Mouse (Mus musculus): ENCODE data around the gene AI464131. TPM values are rescaled to one million over a fixed set of nuclear protein-coding genes. Genes with fewer than 3 reads are reported as not detected.

Gene AI464131
- polyA plus RNA-seq, 1 experiment from 2014 or later: 8.9 TPM

DNA sequence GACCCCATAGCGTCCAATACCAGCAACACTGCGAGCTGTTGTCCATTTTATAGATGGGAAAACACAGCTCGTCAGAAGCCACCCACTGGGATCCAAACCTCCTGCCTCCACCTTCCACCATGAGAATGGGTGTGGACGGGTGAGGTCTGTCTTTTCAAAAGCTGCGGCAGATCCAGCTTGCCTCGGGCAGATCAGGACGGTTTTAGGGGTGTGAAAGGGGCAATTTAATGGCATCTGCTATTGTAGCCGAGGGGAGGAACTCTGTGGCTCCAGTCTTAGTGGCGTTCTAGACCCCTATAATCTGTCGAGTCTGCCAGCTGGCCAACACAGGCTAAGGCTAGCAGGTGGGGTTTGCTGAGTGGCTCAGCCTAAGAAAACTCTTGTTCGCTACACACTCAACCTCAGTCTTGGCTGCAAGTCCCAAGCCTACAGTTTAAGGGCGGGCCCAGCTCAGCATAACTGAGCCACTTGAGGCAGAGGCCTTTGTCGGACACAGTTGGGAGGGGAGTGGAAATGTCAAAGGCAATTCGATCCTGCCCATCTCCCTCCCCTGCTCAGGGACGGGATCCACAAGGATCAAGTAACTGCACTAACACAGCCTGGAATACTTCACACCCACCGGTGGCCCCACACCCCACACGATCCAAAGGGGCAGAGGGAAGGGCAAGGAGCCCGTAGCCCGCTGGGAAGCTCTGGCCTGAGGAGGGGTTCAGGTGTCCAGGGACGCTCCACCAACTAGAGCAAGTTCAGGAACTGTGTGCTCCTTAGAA is 520 bp downstream of the AI464131 start:
- Histone ChIP-seq H3K4me3 (peak overlapping the region; percentile 59), H3K27me3 (replicated peaks; ENCODE audit: low read depth, poor library complexity, severe bottlenecking) (peaks cover 78% of the 10 kb centered on the region), H3K27ac (replicated peaks) (peak overlapping the region; percentile 57), H3K36me3 (replicated peaks) (no peaks in the 10 kb centered on the region), H3K4me1 (peaks cover 57% of the 10 kb centered on the region), H3K9me3 (peaks cover 3% of the 10 kb centered on the region; the same call in 1 of the 2 replicates)
- DNase-seq (ENCODE audit: low spot score): no peak
- WGBS: 8% methylated on average over 20 of the region's 20 CpGs

DNA sequence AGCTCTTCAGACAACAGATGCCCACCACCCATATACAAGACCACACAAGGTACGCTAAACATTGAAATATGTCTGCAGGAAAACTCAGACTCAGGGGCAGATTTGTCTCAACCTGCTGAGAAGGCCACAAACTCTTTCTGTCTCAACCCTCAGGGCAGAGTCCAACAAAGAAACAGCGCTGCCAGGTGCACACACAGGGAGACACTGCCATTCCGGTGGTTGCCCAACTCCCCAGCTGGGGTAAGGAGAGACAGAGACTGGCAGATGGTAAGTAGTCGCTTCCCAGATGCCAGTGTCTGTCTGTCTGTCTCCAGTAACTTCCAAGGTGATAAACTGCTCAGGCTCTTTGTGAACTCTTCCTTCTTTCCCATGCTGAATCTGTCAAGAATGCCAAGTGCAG is 2.1 kb downstream of the AI464131 start:
- no peak overlapping the region for H3K27ac ChIP-seq (replicated peaks)
- peaks cover 84% of the 10 kb centered on the region for H3K27me3 ChIP-seq (replicated peaks; ENCODE audit: low read depth, poor library complexity, severe bottlenecking)
- 72% methylated on average over 4 of the region's 4 CpGs for WGBS
- H3K36me3 ChIP-seq (replicated peaks): no peaks in the 10 kb centered on the region
- H3K9me3 ChIP-seq: peaks cover 3% of the 10 kb centered on the region; the same call in 1 of the 2 replicates
- no peak for DNase-seq (ENCODE audit: low spot score)
- peaks cover 44% of the 10 kb centered on the region for H3K4me1 ChIP-seq
- H3K4me3 ChIP-seq: no peak overlapping the region

DNA sequence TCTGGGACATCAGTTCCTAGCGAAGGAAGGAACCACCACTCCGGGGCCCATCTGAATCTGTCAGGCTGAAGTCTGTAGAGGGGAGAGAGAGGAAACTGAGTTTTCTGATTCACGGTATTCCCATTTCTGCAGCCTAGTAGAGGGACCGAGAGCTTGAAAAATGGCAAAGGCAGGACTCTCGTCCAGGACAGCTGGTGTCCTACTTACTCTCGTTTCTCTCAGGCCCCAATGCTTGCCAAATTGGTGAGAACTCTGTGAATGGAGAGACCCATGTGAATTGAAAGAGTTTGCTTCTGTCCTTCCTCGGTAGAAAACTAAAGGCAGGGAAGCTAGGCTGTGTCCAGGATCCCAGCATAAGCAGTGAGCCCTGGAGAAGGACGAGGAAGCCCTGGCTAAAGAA is 3.3 kb downstream of the AI464131 start:
- Histone ChIP-seq H3K36me3 (replicated peaks) (no peaks in the 10 kb centered on the region), H3K9me3 (peaks cover 3% of the 10 kb centered on the region; the same call in 1 of the 2 replicates)

DNA sequence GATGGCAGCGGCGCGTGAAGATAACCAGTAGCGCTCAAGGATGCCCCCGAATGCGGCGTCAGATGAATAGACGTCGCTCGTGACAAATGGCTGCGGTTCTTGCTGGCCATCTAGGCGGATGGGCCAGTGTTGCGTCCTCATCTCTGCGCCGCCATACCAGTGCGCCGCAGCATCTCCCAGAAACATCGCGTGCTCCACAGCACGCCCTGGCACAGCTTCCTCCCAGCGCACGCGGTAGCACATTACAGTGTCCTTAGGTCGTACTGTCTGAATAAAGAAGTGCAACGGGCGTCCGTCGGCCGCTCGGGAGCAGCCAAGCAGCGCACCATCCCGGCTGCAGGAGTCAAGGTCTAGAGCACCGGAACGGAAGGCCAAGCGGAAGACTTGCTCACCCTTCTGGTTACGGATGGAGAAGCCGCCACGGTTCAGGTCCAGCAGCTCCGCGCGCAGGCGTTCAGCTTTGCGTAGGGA is 3.9 kb downstream of the AI464131 start:
- no peak overlapping the region for H3K27ac ChIP-seq (replicated peaks)
- H3K9me3 ChIP-seq: no peaks in the 10 kb centered on the region
- H3K4me3 ChIP-seq: peak overlapping the region; percentile 51
- WGBS: 2% methylated on average over 43 of the region's 43 CpGs
- H3K4me1 ChIP-seq: peaks cover 41% of the 10 kb centered on the region
- H3K27me3 ChIP-seq (replicated peaks; ENCODE audit: low read depth, poor library complexity, severe bottlenecking): peaks cover 90% of the 10 kb centered on the region
- DNase-seq (ENCODE audit: low spot score): peak; percentile 65
- no peaks in the 10 kb centered on the region for H3K36me3 ChIP-seq (replicated peaks)

More for the DNA sequence above, 3.3 kb downstream of the AI464131 start:
- no peak for DNase-seq (ENCODE audit: low spot score)
- peaks cover 41% of the 10 kb centered on the region for H3K4me1 ChIP-seq
- WGBS: 56% methylated on average over 8 of the region's 8 CpGs
- peaks cover 85% of the 10 kb centered on the region for H3K27me3 ChIP-seq (replicated peaks; ENCODE audit: low read depth, poor library complexity, severe bottlenecking)
- no peak overlapping the region for H3K27ac ChIP-seq (replicated peaks)
- H3K4me3 ChIP-seq: no peak overlapping the region

DNA sequence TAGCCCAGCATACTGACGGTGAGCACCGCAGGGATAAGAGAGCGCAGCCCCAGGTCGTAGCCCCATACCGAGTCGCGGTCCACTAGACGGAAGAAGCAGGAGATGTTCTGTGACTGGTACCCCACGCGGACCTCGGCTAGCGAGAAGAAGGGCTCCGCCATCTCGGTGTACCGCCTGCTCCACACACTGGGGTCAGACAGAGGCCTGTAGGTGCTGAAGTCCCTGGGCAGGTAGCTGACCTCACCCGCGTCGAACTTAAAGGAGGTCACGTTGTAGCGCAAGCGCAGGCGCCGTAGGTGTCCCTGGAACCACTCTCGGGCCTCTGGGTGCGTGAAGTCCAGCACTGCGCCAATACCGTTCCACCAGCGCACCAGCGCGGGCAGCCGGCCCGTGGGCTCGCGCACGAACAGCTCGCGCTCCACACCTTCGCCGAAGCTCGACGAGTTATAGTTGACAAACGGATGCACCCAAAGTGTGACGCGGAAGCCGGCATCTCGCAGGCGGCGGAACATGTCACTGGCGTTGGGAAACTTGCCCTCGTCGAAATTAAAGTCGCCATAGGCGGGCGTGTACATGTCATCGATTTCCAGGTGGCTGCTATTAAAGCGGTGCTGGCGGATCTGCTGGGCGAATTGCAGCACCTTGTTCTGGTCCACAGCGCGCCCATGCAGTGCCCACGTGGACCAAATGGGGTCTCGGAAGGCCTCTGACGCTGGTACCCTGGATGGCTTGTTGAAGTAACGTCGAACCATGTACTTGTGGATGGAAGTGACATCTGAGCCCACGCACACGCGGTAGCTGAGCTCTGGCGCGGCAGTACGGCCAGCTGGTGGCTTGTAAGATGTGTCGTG is 4.7 kb downstream of the AI464131 start:
- Histone ChIP-seq H3K27ac (replicated peaks) (peak overlapping the region; percentile 48; the same call in 1 of the 2 replicates), H3K4me3 (peak overlapping the region; percentile 51), H3K4me1 (peaks cover 39% of the 10 kb centered on the region), H3K27me3 (replicated peaks; ENCODE audit: low read depth, poor library complexity, severe bottlenecking) (peaks cover 98% of the 10 kb centered on the region), H3K36me3 (replicated peaks) (no peaks in the 10 kb centered on the region), H3K9me3 (no peaks in the 10 kb centered on the region)
- WGBS: 6% methylated on average over 72 of the region's 72 CpGs
- peak; percentile 43 for DNase-seq (ENCODE audit: low spot score)

DNA sequence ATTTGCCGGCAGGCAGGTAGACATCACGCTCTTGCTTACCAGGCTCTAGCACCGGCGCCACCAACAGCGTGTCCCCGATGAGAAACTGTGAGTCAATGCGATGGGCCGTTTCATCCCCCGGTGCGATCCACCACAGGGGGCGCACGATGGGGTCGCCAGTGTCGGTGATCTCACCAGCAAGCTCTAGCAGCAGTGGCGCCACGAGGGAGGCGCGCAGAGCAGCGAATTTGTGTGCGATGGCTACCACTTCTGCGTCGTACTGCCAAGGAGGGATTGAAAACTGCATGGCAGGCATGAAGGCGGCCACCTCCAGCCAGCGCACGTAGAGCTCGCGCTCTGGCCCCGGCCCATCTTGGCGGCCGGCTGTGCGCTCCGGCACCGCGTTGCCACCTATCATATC is 5.3 kb downstream of the AI464131 start:
- Histone ChIP-seq H3K4me1 (peaks cover 32% of the 10 kb centered on the region), H3K27me3 (replicated peaks; ENCODE audit: low read depth, poor library complexity, severe bottlenecking) (peaks cover 98% of the 10 kb centered on the region), H3K36me3 (replicated peaks) (no peaks in the 10 kb centered on the region), H3K9me3 (no peaks in the 10 kb centered on the region), H3K27ac (replicated peaks) (peak overlapping the region; percentile 48; the same call in 1 of the 2 replicates), H3K4me3 (peak overlapping the region; percentile 51)
- DNase-seq (ENCODE audit: low spot score): peak; percentile 83
- 1% methylated on average over 34 of the region's 34 CpGs for WGBS

DNA sequence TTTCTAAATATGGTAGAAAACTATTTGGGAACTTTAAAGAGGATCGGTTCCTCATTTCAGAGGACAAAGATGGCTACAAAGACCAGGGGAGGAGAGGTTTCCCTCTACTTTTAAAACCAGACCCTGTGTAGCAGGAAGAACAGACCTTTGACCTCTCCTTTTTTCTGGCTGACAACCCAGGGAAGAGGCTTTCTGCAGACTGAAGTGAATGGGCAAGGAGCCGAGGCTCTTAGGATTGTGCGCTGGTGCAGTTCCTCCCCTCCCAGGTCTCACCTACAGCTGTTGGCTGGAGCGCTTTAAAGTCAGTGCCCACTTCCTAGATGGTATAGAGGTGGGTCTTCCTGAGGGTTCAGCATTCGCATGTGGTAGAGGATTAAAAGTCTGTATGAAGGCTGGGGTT is 5.8 kb downstream of the AI464131 start:
- Histone ChIP-seq H3K9me3 (no peaks in the 10 kb centered on the region), H3K4me1 (peaks cover 27% of the 10 kb centered on the region), H3K27me3 (replicated peaks; ENCODE audit: low read depth, poor library complexity, severe bottlenecking) (peaks cover 93% of the 10 kb centered on the region), H3K27ac (replicated peaks) (no peak overlapping the region), H3K36me3 (replicated peaks) (no peaks in the 10 kb centered on the region), H3K4me3 (peak overlapping the region; percentile 51; the same call in 1 of the 2 replicates)
- DNase-seq (ENCODE audit: low spot score): no peak
- 35% methylated on average over 5 of the region's 5 CpGs for WGBS

DNA sequence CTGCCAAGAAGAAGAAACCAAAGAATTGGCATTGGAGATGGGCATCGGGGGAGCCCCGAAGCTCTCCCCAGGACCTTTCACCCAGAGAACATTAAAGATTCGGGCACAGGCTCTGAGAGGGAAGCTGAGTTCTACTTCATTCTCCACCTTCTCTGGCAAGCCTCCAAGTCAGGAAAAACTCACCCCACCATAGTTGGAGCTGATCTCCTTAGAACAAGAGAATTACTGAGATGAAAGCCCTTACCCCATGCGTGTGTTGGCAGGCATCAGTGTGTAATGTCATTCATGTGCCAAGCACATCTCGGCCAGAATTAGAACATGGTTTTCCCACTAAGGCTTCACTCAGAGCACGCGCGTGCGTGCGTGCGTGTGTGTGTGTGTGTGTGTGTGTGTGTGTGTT is 7.0 kb downstream of the AI464131 start:
- Histone ChIP-seq H3K27me3 (replicated peaks; ENCODE audit: low read depth, poor library complexity, severe bottlenecking) (peaks cover 81% of the 10 kb centered on the region), H3K4me3 (no peak overlapping the region), H3K9me3 (no peaks in the 10 kb centered on the region), H3K27ac (replicated peaks) (no peak overlapping the region), H3K4me1 (peaks cover 24% of the 10 kb centered on the region), H3K36me3 (replicated peaks) (no peaks in the 10 kb centered on the region)
- 91% methylated on average over 11 of the region's 11 CpGs for WGBS
- DNase-seq (ENCODE audit: low spot score): no peak

DNA sequence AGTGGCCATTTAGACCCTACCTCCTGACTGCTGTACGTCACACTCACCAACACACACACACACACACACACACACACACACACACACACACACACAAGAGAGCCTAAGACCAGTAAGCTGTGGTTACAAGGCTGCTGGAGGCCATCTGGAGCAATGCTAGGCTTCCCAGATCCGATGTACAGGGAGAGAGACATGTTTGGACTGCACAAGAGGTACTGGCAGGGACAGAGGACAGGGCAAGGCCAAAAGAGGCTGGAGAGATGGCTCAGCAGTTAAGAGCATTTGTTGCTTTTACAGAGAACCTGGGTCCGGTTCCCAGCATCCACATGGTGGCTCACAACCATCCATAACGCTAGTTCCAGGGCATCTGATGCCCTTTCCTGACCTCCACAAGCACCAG is 7.8 kb downstream of the AI464131 start:
- Histone ChIP-seq H3K9me3 (no peaks in the 10 kb centered on the region), H3K27ac (replicated peaks) (no peak overlapping the region), H3K36me3 (replicated peaks) (no peaks in the 10 kb centered on the region), H3K27me3 (replicated peaks; ENCODE audit: low read depth, poor library complexity, severe bottlenecking) (peaks cover 73% of the 10 kb centered on the region), H3K4me1 (peaks cover 24% of the 10 kb centered on the region), H3K4me3 (no peak overlapping the region)
- WGBS: 74% methylated on average over 4 of the region's 4 CpGs
- DNase-seq (ENCODE audit: low spot score): no peak

DNA sequence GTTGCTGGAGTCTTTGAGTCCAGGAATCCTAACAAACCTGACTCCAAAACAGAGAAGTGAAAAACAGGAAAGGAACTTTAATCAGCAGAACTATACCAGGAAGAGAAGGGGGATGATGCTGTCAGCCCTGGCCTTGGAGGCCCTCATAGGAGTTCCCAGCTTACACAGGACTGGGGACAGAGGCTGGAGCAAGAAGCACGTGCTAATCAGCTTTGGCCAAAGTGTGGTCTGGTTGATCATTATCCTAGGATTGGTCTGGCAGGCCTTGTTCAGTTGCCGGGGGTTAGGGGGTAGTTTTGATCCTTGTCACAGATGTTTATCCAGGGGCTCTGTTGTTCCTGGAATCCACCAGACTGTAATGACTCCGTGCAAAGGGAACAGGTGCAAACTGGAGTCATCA is 8.5 kb downstream of the AI464131 start:
- no peaks in the 10 kb centered on the region for H3K9me3 ChIP-seq
- peaks cover 23% of the 10 kb centered on the region for H3K4me1 ChIP-seq
- no peak overlapping the region for H3K4me3 ChIP-seq
- 63% methylated on average over 3 of the region's 3 CpGs for WGBS
- H3K36me3 ChIP-seq (replicated peaks): no peaks in the 10 kb centered on the region
- DNase-seq (ENCODE audit: low spot score): no peak
- H3K27me3 ChIP-seq (replicated peaks; ENCODE audit: low read depth, poor library complexity, severe bottlenecking): peaks cover 66% of the 10 kb centered on the region
- no peak overlapping the region for H3K27ac ChIP-seq (replicated peaks)

DNA sequence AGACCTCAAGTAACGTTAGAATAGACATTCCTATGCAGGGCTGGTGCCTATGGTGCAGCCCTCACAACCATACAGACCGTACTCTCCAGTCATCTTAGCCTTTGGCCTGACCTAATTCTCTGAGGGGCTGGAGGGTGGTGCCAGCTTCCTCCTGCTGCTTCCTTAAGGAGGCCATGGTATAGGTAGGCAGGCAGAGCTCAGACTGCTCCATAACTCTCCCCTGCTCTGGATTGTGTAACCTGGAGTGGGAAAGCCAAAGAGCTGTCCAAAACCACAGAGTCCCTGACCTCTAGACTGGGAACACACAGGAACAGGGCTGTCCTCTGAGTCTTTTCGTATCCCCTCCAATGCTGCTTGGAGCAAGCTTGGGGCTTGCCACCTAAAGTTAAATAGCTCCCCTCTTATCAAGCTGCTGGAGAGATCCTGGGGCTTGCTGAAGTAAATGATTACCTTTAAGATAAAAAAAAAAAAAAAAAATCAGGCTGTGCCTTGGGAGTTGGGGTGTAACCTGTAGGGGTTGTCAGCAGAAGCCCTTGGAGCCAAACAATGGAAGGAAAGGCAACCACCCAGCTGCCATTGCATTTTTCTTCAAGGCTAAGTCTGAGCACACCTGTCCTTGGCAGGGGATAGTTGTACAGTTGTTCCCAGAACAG is 9.3 kb downstream of the AI464131 start:
- WGBS: 78% methylated on average over 3 of the region's 3 CpGs
- H3K4me3 ChIP-seq: no peak overlapping the region
- no peak overlapping the region for H3K27ac ChIP-seq (replicated peaks)
- H3K36me3 ChIP-seq (replicated peaks): no peaks in the 10 kb centered on the region
- H3K9me3 ChIP-seq: no peaks in the 10 kb centered on the region
- DNase-seq (ENCODE audit: low spot score): no peak
- peaks cover 58% of the 10 kb centered on the region for H3K27me3 ChIP-seq (replicated peaks; ENCODE audit: low read depth, poor library complexity, severe bottlenecking)
- H3K4me1 ChIP-seq: peaks cover 15% of the 10 kb centered on the region

DNA sequence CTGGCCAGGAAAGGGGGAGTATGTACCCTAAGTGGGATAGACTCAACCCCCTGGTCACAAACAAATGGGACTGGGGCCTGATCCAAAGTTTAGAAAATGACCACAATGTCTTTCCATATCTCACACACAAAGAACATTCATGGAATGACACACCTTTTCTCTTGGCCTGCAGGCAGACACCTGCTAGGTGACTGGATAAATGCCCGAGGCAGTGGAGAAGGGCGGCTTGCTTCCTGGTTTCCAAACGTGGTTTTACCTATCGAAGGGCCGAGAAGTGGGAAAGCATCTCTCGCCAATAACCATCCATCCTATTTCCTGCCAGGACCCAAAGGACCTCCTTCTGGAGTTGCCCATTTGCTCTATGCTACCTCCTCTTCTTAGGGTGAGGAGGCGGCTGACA is 9.9 kb downstream of the AI464131 start:
- Histone ChIP-seq H3K27ac (replicated peaks) (no peak overlapping the region), H3K9me3 (no peaks in the 10 kb centered on the region), H3K4me3 (no peak overlapping the region), H3K27me3 (replicated peaks; ENCODE audit: low read depth, poor library complexity, severe bottlenecking) (peaks cover 52% of the 10 kb centered on the region), H3K4me1 (peaks cover 9% of the 10 kb centered on the region), H3K36me3 (replicated peaks) (no peaks in the 10 kb centered on the region)
- 83% methylated on average over 7 of the region's 7 CpGs for WGBS
- no peak for DNase-seq (ENCODE audit: low spot score)

All from embryonic facial prominence, embryonic 10.5 days (tissue).